Mouse (Mus musculus): ENCODE data around the gene Fam189b.
"Not testable (repeated sequence)": the region's sequence is repeated elsewhere in the genome, so short reads cannot be mapped to it uniquely, and the experiment has no call there.

Fam189b gene

GRCm38 (mm10) chr3:89183058-89183958 is at the start of gene Fam189b:
Fam189b (plus strand) TSS chr3:89183143.
- peak in 1 of 2 experiments; percentile 27 for DNase-seq

- DNase-seq: no peak
These were observed 49.2 kb upstream of the Fam189b start for GRCm38 (mm10) chr3:89133752-89134151.

GRCm38 (mm10) chr3:89135958-89136357 is 47.0 kb upstream of the Fam189b start, which contains the start of gene Pklr:
Pklr (plus strand) TSS chr3:89136142.
- DNase-seq: no peak

- DNase-seq: peak in 1 of 2 experiments; percentile 23
These were observed 46.6 kb upstream of the Fam189b start for GRCm38 (mm10) chr3:89136365-89136764.

- DNase-seq: no peak
These were observed 38.1 kb upstream of the Fam189b start for GRCm38 (mm10) chr3:89144821-89145220.

GRCm38 (mm10) chr3:89145566-89145965 is 37.4 kb upstream of the Fam189b start:
- DNase-seq: no peak

GRCm38 (mm10) chr3:89147101-89147978 is 35.6 kb upstream of the Fam189b start:
- no peak for DNase-seq

- no peak for DNase-seq
These were observed 35.0 kb upstream of the Fam189b start for GRCm38 (mm10) chr3:89147979-89148311.

GRCm38 (mm10) chr3:89148567-89148966 is 34.4 kb upstream of the Fam189b start:
- no peak for DNase-seq

GRCm38 (mm10) chr3:89152084-89152835 is 30.7 kb upstream of the Fam189b start:
- no peak for DNase-seq

- DNase-seq: peak; percentile 18 to 27
These were observed 26.0 kb upstream of the Fam189b start for GRCm38 (mm10) chr3:89156951-89157350.

GRCm38 (mm10) chr3:89158651-89159050 is 24.3 kb upstream of the Fam189b start:
- DNase-seq: no peak

- peak; percentile 43 to 47 for DNase-seq
These were observed 23.7 kb upstream of the Fam189b start for GRCm38 (mm10) chr3:89159211-89159610.

- DNase-seq: peak; percentile 80 to 83
These were observed 23.2 kb upstream of the Fam189b start, which contains the start of gene Hcn3 for GRCm38 (mm10) chr3:89159616-89160344. Hcn3 (minus strand) TSS chr3:89160196.

GRCm38 (mm10) chr3:89161207-89161606 is 21.7 kb upstream of the Fam189b start:
- DNase-seq: not testable (repeated sequence)

GRCm38 (mm10) chr3:89161786-89162185 is 21.2 kb upstream of the Fam189b start:
- DNase-seq: no peak

- no peak for DNase-seq
These were observed 19.8 kb upstream of the Fam189b start for GRCm38 (mm10) chr3:89163123-89163522.

GRCm38 (mm10) chr3:89163643-89164245 is 19.2 kb upstream of the Fam189b start:
- no peak for DNase-seq

- peak; percentile 95 to 96 for DNase-seq
These were observed 18.3 kb upstream of the Fam189b start, which contains the start of gene Clk2 for GRCm38 (mm10) chr3:89164506-89165267. Clk2 (plus strand) TSS chr3:89164795.

- DNase-seq: no peak
These were observed 17.6 kb upstream of the Fam189b start for GRCm38 (mm10) chr3:89165268-89165870.
